Comparison of ENCODE assay signal across 16 mouse cellular contexts in the genomic region with DNA sequence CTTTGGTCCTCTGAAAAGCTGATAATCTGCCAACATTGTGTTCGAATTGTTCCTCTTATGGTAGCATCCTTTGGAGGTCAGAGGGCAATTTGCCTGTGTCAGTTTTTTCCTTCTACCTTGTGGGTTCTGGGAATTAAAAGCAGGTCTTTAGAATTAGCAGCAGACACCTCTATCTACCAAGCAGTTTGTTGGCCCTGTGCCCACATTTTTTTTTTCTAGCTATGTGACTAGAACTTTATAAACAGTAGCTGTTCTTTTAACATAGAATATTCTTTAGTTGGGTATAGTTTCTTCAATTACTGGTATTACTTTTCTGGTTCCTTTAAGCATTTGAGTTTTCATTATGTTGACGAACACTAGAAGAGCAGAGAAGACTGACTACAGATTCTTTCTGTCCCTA.
A peak's percentile ranks its signal among the peaks of the same experiment; 100 is the strongest.
DNase-seq lines count a peak whose midpoint lies in the region; ATAC-seq and TF ChIP-seq lines count a peak whose summit lies in the region.
"Had no signal": no experiment of that assay in that cellular context is flagged by ENCODE, and none has a peak within 500 bp of the region (broad histone marks: within the 10 kb centered on the region; RNA-seq: fewer than 3 reads in every experiment).

No protein-coding gene starts in this region.

- H3K4me1 ChIP-seq in lung, embryonic 14.5 days (ENCODE audit: insufficient read depth): no peaks in the 10 kb centered on the region
- H3K4me1 ChIP-seq: forebrain, embryonic 15.5 days had no signal

- no peak for TF ChIP-seq CTCF in lung, embryonic 14.5 days (IDR thresholded peaks at IDR 0.05; ENCODE audit: low read depth)

- no peak overlapping the region for H3K27ac ChIP-seq in lung, embryonic 14.5 days (ENCODE audit: low read depth)
- H3K27ac ChIP-seq: embryonic facial prominence, embryonic 10.5 days; forebrain, embryonic 15.5 days; heart, embryonic 13.5 days; hindbrain, embryonic 14.5 days had no signal

- H3K4me2 ChIP-seq in lung, embryonic 14.5 days: no peak overlapping the region
- H3K4me2 ChIP-seq: forebrain, embryonic 15.5 days; heart, embryonic 13.5 days; hindbrain, embryonic 14.5 days had no signal

- ATAC-seq in lung, embryonic 14.5 days (ENCODE audit: insufficient read depth): no peak
- ATAC-seq: forebrain, embryonic 15.5 days; intestine, embryonic 16.5 days had no signal

- 64% methylated on average over 2 of the region's 2 CpGs for WGBS in lung, embryonic 14.5 days

- no peaks in the 10 kb centered on the region for H3K9me3 ChIP-seq in lung, embryonic 14.5 days (ENCODE audit: low read depth, low read length)
- H3K9me3 ChIP-seq: embryonic facial prominence, embryonic 10.5 days; forebrain, embryonic 15.5 days; heart, embryonic 13.5 days had no signal

- H3K36me3 ChIP-seq in lung, embryonic 14.5 days (ENCODE audit: insufficient read depth): 0 out of 2 replicates have a peak, but pooled peaks cover 4% of the 10 kb centered on the region
- H3K36me3 ChIP-seq: embryonic facial prominence, embryonic 10.5 days; forebrain, embryonic 15.5 days; heart, embryonic 13.5 days had no signal

- H3K9ac ChIP-seq in lung, embryonic 14.5 days: no peak overlapping the region
- H3K9ac ChIP-seq: forebrain, embryonic 15.5 days; heart, embryonic 13.5 days; hindbrain, embryonic 14.5 days had no signal

- DNase-seq in heart, postnatal 4 days: peak; percentile 25
- DNase-seq in heart, postnatal 36 days: no peak
- peak; percentile 54 for DNase-seq in lung, embryonic 14.5 days
- DNase-seq in lung, adult 18-20 months: no peak
- peak; percentile 12 for DNase-seq in MN1 (ENCODE audit: low spot score)
- no peak for DNase-seq in embryo, embryonic 11 days
- DNase-seq: adrenal gland, postnatal 14 days; cerebellum, adult 11-12 months; cerebellum, adult 9-11 months; gastrocnemius, postnatal 36 days; heart, adult 11 months had no signal

- H3K27me3 ChIP-seq in lung, embryonic 14.5 days (ENCODE audit: insufficient read depth, low read length): no peaks in the 10 kb centered on the region
- H3K27me3 ChIP-seq: forebrain, embryonic 15.5 days; heart, embryonic 13.5 days had no signal

- no peak overlapping the region for H3K4me3 ChIP-seq in lung, embryonic 14.5 days (ENCODE audit: low read depth, low read length)
- H3K4me3 ChIP-seq: embryonic facial prominence, embryonic 10.5 days; forebrain, embryonic 15.5 days; heart, embryonic 13.5 days had no signal

- intact Hi-C loops in heart, postnatal 36 days (cut with DNase I): no loop called here

Comparison
In these comparisons a context has a peak if more than half of its experiments do, and no peak if none do; other contexts are left out.
1. DNase-seq: peak in heart, postnatal 4 days (single experiment), lung, embryonic 14.5 days (single experiment) and MN1 (single experiment); none in heart, postnatal 36 days (0 of 2), lung, adult 18-20 months (0 of 2) and embryo, embryonic 11 days (single experiment).